Mouse (Mus musculus) T-helper 1 cell (primary cell): ENCODE data around the gene Pla2g2f.

ENCODE experiments used
- in situ Hi-C: fragments of 300-600 bp; cut with MboI, MseI; formaldehyde crosslinking; loops from one replicate; pipeline ENCODE4 v1.15.1; 2025; ENCODE audit warnings: high pct_unique_total_duplicates

Pla2g2f gene

GRCm38 (mm10) chr4:138771970-138772369 lies 14.5 kb upstream of the Pla2g2f start:
- in situ Hi-C loops, result no loop called here

GRCm38 (mm10) chr4:138762266-138762665 lies 4.8 kb upstream of the Pla2g2f start:
- in situ Hi-C loops, result no loop called here

DNA sequence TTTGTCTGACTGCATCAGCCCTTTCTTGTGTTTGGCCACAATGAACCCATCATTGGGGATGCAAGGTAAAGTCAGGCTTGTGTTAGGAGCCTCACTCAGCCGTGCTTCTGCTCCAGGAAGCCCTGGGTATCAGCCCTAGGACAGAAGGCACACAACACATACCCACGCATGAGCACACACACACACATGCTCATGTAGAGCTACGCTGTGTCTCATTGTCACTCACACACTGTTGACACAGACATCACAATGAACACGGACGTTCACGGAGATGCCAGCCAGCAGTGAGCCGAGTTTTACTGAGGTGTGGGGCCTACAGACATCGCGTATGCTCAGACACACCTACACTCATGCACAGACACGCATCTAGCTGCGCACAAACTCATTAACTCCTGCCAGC lies 1.4 kb downstream of the Pla2g2f start:
- in situ Hi-C loops, result no loop called here

DNA sequence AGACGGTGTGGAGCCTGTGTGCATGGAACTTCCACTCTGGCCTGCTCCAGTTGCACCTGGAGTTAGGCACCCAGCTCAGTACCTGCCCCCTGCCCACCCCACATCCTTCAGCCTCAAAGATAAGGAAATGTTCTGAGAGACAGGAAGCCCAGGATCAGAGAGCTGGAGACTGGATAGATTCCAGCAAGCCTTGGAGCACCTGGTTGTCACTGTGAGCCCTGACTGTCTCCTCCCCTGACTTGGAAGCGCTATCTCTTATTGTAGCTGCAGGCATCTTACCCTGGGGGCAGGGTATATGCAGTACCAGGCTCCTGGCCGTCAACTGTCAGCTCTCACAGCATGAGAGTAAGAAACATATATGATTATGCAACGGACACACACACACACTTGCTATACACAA lies 2.0 kb downstream of the Pla2g2f start:
- in situ Hi-C loops, result no loop called here

GRCm38 (mm10) chr4:138754432-138754831 lies 3.0 kb downstream of the Pla2g2f start:
- in situ Hi-C loops, result no loop called here

DNA sequence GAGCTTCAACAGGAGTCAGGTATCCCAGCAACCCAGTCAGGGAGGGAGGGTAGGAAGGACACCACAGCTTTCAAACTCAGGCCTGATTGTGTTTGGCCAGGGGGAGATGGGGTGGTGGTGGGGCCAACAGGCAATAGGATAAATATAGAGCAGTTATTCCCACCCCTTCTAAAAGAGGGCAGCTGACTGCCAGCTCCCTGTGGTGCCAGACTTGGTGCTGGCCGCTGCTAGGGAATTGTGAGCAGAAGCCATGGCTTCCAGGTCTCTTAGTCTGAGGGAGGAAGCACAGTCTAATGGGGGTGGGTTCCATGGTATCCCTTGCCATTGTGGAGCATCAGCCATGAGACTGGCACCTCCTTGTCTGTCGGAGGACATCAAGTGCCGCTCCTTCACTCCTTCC lies 3.8 kb downstream of the Pla2g2f start:
- in situ Hi-C loops, result no loop called here

DNA sequence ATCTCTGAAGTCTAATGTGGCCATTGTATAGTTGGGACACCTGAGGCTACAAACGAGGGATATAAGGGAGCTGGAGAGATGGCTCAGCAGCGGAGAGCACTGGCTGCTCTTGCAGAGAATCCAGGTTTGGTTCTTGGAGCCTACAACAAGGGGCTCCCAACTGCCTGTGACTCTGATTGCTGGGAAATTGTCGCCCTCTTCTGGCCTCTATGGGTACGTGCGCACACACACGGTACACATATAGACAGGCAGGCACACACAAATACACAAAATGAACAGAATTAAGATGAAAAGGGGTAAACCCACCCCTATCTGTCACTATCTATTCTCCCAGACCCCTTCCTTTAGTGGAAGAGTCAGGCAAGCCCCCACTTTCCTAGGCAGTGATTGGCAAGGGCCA lies 4.8 kb downstream of the Pla2g2f start:
- in situ Hi-C loops, result no loop called here

DNA sequence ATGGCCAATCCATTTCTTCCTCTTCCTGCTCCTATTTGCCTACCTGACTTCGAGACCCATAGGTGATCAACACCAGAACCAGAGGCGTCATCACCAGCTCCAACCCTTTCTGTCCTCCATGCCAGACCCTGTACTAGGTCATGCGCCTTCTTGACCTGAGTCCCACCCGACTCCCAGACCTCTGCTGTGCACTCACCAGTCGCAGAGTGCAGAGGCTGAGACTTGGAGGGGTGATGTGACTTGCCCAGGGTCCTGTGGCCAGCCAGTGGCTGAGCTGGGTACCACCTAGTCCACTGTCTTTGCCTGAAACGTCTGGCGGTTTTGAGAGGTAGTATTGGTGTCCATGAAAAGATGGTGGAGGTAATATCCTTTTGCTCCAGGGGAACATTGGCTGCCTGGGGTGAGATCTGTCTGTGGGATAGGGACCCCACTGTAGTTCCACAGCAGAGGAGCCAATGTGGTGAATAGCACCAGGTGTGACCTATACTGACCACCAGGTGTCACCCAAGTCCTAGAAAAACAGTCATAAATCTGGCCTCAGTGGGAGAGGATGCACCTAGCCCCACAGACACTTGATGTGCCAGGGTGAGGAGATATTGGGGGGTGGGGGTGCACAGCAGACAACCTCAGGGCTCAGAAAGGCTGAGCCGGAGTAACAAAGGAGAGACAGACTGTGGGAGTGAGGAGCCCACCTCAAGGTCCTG lies 8.9 kb downstream of the Pla2g2f start:
- in situ Hi-C loops, result loop anchor here (5.0 kb wide), 1 partner anchor 419 kb away; no protein-coding TSS in a partner anchor

- in situ Hi-C loops, result loop anchor here (5.0 kb wide), 1 partner anchor 419 kb away; no protein-coding TSS in a partner anchor
Measured at GRCm38 (mm10) chr4:138747851-138748250, 9.6 kb downstream of the Pla2g2f start.

DNA sequence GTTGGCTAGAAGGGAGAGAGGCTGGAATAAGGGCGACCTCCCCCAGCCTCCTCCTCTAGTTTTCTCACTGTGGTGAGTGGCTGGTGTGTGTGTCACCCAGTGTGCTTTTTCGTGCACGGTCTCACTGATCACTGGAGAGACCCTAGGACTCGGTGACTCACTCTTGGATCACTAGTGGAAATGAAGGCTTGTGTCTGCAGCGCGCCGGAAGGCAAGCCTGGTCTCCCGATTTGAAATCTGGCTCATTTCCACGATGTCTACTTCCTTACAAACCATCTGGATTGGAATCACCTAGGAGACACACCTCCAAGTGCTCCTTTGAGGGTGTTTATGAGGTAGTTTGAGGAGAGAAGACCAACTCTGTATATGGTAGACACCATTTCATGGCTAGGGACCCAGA lies 10.6 kb downstream of the Pla2g2f start:
- in situ Hi-C loops, result loop anchor here (5.0 kb wide), 1 partner anchor 420 kb away; no protein-coding TSS in a partner anchor

GRCm38 (mm10) chr4:138745884-138746283 lies 11.5 kb downstream of the Pla2g2f start:
- in situ Hi-C loops, result loop anchor here (5.0 kb wide), 1 partner anchor 421 kb away; no protein-coding TSS in a partner anchor

GRCm38 (mm10) chr4:138739136-138739851 lies 18.1 kb downstream of the Pla2g2f start:
- in situ Hi-C loops, result no loop called here

GRCm38 (mm10) chr4:138737031-138737430 lies 20.4 kb downstream of the Pla2g2f start, which contains the start of gene Ubxn10:
Gene Ubxn10, minus strand, starts transcription at chr4:138737167.
- in situ Hi-C loops, result no loop called here

DNA sequence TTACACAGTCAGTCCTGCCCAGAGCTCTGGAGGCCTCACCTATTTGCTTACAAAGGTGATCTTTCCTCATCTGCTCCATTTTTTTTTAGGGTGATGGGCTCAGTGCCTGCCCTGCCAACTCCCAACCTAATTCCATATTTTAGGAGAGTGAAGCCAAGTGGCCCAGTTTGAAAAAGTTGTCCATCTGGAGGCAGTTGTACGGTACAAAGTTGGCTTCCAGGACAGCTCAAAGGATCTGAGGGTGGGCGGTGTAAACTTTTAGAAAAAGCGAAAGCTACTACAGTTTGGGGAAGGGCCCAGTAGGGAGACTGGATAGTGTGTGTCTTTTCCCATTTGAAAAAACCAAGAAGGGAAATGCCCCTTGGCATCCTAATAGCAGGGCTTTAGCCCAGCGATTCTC lies 22.6 kb downstream of the Pla2g2f start:
- in situ Hi-C loops, result no loop called here

DNA sequence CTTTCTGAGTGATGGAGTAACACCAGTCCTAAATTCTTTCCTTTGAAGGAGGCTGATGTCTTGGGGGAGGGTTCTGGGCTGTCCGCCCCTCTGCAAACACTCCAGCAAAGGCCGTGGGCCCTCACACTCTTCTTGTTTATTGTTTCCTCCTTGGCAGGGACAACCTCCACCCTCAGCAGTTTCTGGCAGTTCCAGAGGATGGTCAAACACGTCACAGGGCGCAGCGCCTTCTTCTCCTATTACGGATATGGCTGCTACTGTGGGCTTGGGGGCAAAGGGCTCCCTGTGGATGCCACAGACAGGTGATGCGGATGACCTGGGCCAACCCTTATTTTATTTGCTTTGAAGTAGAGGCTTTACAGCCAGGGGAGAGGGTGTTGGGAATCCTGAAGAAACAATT lies 23.3 kb downstream of the Pla2g2f start:
- in situ Hi-C loops, result no loop called here

DNA sequence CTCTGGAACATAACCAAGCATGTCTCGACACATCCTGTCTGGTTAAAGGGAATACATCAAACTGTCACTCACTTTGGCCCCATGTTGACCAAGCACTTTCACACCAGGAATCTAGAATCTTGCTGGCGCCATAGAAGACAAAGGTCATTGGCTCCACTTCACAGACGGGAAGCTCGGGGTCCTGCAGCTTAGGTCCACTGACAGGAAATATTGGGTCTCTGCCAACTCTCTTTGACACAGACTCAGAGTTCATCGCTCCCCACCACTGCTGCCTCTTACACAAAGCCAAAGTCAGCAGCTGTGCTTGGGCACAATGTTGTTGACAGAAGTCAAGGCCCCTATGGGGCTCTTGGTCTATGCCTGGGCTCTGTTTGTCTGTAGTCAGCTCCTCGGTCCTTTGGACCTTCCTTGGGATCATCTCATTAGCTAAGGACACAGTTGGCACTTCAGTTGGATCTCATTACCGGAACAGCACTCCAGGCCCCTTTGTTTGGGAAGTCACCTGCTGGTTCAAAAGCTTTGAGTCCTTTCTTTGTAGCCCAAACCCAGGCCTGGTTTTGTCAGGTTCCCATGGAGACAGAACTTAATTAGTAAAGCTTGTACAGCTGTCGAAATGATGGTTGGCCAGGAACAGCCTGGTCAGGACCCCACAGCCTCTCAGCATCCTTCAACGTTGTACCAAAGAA lies 28.3 kb downstream of the Pla2g2f start:
- in situ Hi-C loops, result no loop called here

- in situ Hi-C loops, result no loop called here
Measured at GRCm38 (mm10) chr4:138725751-138726150, 31.7 kb downstream of the Pla2g2f start.

DNA sequence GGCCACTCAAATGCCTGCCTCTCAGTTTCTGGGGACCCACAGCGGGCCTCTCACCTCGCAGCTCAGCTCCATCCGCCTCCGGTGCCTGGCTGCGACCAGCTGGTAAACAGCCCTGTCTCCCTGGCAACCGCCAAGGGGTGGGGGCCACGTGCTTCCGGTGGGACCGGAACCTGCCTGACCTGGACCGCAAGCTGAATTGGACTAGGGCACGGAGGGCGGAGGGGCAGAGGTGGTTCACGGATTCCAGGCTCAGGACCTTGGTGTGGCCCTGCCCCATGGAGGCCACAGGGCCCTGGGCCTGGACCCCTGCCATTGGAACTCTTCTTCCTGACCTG lies 32.3 kb downstream of the Pla2g2f start:
- in situ Hi-C loops, result no loop called here

GRCm38 (mm10) chr4:138724354-138725126 lies 32.9 kb downstream of the Pla2g2f start, which contains the start of gene Pla2g2c:
Gene Pla2g2c, plus strand, starts transcription at chr4:138724792.
- in situ Hi-C loops, result no loop called here

DNA sequence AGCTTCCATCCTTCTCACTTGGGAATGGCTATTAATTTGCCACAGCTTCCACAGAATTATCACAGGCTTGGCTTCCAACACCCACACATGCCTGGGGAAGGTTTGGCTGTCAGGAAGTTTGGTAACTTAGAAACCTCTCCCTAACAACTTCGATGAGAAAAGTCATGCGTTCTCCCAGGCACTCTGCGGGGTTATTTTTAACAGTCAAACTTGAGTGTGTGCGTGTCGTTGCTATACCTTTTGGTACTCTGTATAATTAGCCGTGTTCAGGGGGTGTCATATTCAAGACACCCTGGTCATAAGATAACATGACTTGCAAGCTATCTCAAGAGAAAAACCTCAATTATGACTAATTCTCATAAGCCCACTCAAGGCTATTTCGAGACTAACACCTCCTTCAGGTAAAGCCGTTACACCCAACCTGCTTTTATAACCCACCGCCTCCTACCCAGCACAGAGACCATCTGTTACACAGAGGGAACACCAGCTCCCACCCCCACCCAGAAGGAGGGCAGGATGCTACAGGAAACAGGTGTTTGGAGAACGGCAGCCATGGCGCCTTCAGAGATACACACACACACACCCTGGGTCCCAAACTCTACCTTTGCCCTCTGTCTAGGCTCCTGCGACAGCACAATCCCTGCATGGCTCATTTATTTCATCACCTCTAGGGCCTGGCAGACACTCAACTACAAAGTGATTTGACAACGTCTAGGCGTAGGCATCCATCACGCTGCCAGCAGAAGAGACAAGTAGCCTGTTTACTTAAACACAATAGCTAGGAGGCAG lies 33.7 kb downstream of the Pla2g2f start:
- in situ Hi-C loops, result no loop called here

- in situ Hi-C loops, result no loop called here
Measured at GRCm38 (mm10) chr4:138719264-138719596, 38.2 kb downstream of the Pla2g2f start.
